In the genomic region with DNA sequence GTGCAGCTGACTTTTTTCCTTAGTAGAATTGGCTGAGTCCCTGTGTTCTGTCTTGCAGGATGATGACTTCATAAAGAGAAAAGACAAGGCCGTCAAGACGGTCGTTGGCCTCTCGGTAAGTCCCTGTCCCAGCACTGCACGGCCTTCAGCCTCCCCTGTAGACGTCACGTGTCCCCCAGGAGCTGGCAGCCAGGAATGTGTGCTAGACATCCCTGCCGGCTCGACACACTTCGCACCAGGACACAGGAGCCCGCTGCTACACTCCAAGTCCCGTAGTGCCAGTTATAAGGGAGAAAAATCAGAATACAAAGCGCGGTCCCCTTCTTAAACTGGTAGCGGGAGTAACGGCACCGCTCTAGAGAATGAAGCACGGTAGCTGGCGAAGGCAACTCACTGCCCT, we compare ENCODE assay signal across 26 mouse cellular contexts. TPM values are rescaled to one million over a fixed set of nuclear protein-coding genes. Genes with fewer than 3 reads are reported as not detected.
DNase-seq lines count a peak whose midpoint lies in the region.
"Had no signal": no experiment of that assay in that cellular context is flagged by ENCODE, and none has a peak within 500 bp of the region (broad histone marks: within the 10 kb centered on the region; RNA-seq: fewer than 3 reads in every experiment).

No protein-coding gene starts in this region.

- WGBS in embryonic facial prominence, embryonic 10.5 days = 94% methylated on average over 19 of the region's 19 CpGs

- no peaks in the 10 kb centered on the region for H3K9me3 ChIP-seq in embryonic facial prominence, embryonic 10.5 days
- H3K9me3 ChIP-seq: forebrain, embryonic 10.5 days; forebrain, embryonic 13.5 days; G1E; heart, embryonic 10.5 days; heart, embryonic 13.5 days; hindbrain, embryonic 10.5 days; hindbrain, embryonic 13.5 days; intestine, embryonic 15.5 days had no signal

- no peak overlapping the region for H3K4me3 ChIP-seq in embryonic facial prominence, embryonic 10.5 days
- H3K4me3 ChIP-seq: forebrain, embryonic 10.5 days; forebrain, embryonic 13.5 days; heart, adult 2 months; heart, embryonic 10.5 days; heart, embryonic 13.5 days; hindbrain, embryonic 10.5 days; hindbrain, embryonic 13.5 days; intestine, embryonic 15.5 days had no signal

- H3K27me3 ChIP-seq in embryonic facial prominence, embryonic 10.5 days (replicated peaks; ENCODE audit: low read depth, poor library complexity, severe bottlenecking) = no peaks in the 10 kb centered on the region
- H3K27me3 ChIP-seq: forebrain, embryonic 13.5 days; heart, embryonic 13.5 days; hindbrain, embryonic 13.5 days; intestine, embryonic 15.5 days; Patski had no signal

- peaks cover 68% of the 10 kb centered on the region for H3K36me3 ChIP-seq in embryonic facial prominence, embryonic 10.5 days (replicated peaks)

- H3K4me1 ChIP-seq in embryonic facial prominence, embryonic 10.5 days = peaks cover 8% of the 10 kb centered on the region
- H3K4me1 ChIP-seq: intestine, embryonic 15.5 days had no signal

- DNase-seq in adrenal gland, adult 8-10 months = peak; percentile 40
- DNase-seq in adrenal gland, postnatal 25 days = no peak
- DNase-seq in adrenal gland, postnatal 10 days = peak; percentile 56
- no peak for DNase-seq in embryonic facial prominence, embryonic 10.5 days (ENCODE audit: low spot score)
- DNase-seq in c-Kit-positive CD71-positive TER-119-positive erythroid progenitor cells, embryonic 14.5 days (ENCODE audit: low spot score) = no peak
- no peak for DNase-seq in thymus, postnatal 36 days
- DNase-seq in adipocyte (ENCODE audit: low spot score) = no peak
- DNase-seq: cerebellum, adult 11-12 months; cerebellum, adult 8-10 months; cerebellum, postnatal 36 days; embryo, embryonic 11 days; gastrocnemius, postnatal 10 days; gastrocnemius, postnatal 36 days; heart, adult 2 months; heart, postnatal 36 days; kidney, adult 11 months; kidney, adult 8-10 months had no signal

- 0 out of 2 replicates have a peak overlapping the region, but pooled peaks have one; percentile 10 for H3K27ac ChIP-seq in embryonic facial prominence, embryonic 10.5 days (replicated peaks)
- H3K27ac ChIP-seq: forebrain, embryonic 10.5 days; forebrain, embryonic 13.5 days; heart, adult 2 months; heart, embryonic 10.5 days; heart, embryonic 13.5 days; hindbrain, embryonic 10.5 days; hindbrain, embryonic 13.5 days; intestine, embryonic 15.5 days had no signal

RNA-seq across cellular contexts. Expression of a gene that starts 17.3 kb away (rescaled TPM):
- 10 to 100 TPM; 24.2 to 38.3 (median 30.3) TPM for total RNA-seq in adrenal gland, adult 8-10 months (2022)
- 22.7 and 25.6 TPM in 2 replicates for total RNA-seq in adrenal gland, postnatal 25 days (2021)
- total RNA-seq in adrenal gland, postnatal 10 days (2021) = 10 to 100 TPM; 16.5 to 19.4 TPM
- polyA plus RNA-seq in embryonic facial prominence, embryonic 10.5 days (2016; fragmentation: Nextera tagmentation; extraction: Ambion mirVana) = 11.2 and 12.7 TPM in 2 replicates

Comparison
In these comparisons a context has a peak if more than half of its experiments do, and no peak if none do; other contexts are left out.
1. DNase-seq: peak in adrenal gland, adult 8-10 months (single experiment) and adrenal gland, postnatal 10 days (single experiment); none in adrenal gland, postnatal 25 days (single experiment), embryonic facial prominence, embryonic 10.5 days (single experiment), c-Kit-positive CD71-positive TER-119-positive erythroid progenitor cells, embryonic 14.5 days (single experiment), thymus, postnatal 36 days (0 of 2) and adipocyte (single experiment).